Mouse (Mus musculus) granulocyte monocyte progenitor cell, adult 5-6 weeks (primary cell): ENCODE results near the gene Rbl2. TPM values are rescaled to one million over a fixed set of nuclear protein-coding genes. Genes with fewer than 3 reads are reported as not detected.

Experiments used
- ATAC-seq: replicated peaks from 2 replicates; pipeline ENCODE4 v1.8.0; 2016; ENCODE audit warnings: mild to moderate bottlenecking, moderate TSS enrichment, inconsistent platforms; ENCODE audit not compliant: poor library complexity, severe bottlenecking
- total RNA-seq, 2 experiments: library from RNA; stranded (forward) in 1 of 2; stranded (reverse) in 1 of 2; fragments of 200-712, 200-1000 nt in 1 of 2; fragments of >200 nt in 1 of 2; fragmentation: Nextera tagmentation in 1 of 2; gene quantifications; 2 replicates each; pipeline ENCODE4 v1.2.3; 2014 to 2017

Rbl2 gene
- 29.3 and 58.5 TPM in 2 replicates for total RNA-seq (2014; fragmentation: Nextera tagmentation)
- total RNA-seq (2017): 49.2 and 60.7 TPM in 2 replicates

DNA sequence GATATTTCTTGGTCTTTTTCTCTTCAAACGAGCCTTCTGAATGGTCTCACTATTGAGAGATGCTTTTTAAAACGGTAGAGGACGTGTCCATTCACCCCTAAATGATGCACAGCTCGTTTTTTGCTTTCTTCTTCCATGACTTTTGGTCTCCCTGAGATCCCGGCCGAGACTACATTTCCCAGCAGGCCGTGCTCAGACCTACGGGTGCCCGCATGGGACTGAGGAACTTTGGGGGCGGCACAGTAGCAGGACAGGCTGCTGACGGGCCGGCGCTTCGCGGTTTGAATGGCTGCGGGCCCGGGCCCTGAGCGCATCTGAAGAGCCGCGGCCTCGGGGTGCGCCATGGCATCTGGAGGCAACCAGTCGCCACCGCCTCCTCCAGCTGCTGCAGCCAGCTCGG lies at the start of gene Rbl2:
Gene Rbl2 (plus strand): TSS at position 224 of the 400 bp plus-strand sequence.
- peak; percentile 87 for ATAC-seq

DNA sequence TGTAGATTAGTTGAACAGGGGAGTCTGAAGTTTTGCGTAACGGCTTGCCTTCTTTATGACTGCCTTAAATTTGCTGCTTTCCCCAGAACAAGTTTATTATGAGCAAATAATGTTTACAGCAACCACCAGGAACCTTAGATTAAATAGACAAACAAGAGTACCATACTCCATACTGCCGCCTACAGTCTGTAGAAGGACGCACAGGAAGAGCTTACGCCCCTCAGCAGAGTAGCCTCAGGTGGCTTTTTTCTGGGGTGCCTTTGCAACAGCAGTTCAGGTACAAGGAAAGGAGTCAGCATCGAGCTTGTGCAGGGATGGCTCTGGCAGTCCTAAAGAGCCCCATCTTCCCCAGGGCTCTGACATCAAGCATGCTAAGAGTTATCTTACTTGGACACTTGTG lies 35.4 kb upstream of the Rbl2 start:
- ATAC-seq: no peak

DNA sequence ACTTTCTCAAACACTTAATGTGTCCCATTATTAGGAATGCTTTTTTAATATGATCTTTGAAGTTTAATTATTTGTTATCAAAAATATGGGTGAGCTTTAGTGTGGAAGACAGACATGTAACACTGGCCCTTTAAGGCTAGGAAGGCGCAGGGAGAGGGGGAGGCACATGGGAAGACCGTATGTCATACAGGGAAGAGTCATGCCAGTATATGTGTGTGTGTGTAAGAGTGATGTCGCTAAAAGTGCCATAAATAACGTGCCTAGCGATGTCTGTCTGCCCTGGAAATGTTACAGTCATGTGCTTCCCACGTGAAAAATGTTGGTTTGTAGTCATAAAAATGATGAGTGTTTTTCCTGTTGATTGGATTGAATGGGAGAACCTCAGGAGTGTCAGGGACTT lies 33.0 kb upstream of the Rbl2 start:
- ATAC-seq: no peak

DNA sequence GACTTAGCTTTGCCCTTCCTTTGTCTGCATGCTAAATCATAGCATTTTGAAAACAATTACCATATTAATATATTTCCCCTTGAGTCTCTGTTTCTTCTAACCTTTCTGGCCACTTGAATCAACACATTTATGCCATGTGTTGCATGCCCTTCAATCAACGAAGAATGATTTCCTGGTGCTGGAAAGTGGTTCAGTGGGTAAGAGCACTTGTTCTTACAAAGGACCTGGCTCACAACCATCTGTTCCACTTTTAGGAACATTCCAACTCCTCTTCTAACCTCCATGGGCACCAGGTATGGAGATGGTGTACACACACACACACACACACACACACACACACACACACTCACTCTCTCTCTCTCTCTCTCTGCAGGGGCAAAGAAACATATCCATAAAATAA lies 31.2 kb upstream of the Rbl2 start:
- ATAC-seq: no peak

DNA sequence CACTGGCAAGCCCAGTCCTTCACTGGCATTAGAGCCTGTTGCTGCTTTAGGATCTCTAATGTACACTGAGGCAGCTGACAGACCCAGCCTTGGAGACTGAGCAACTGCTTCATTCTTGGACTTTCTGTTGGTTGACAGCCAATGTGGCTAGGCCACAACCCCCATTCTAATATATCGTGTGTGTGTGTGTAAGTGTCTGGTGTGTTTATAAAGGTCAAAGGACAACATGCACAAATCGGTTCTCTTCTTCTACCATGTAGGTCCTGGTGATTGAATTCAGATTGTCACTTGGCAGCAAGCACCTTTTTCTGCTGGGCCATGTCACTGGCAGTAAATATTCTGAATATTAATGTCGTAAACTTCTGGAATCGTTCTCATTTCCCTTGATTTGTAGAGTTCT lies 23.5 kb upstream of the Rbl2 start:
- ATAC-seq: no peak

DNA sequence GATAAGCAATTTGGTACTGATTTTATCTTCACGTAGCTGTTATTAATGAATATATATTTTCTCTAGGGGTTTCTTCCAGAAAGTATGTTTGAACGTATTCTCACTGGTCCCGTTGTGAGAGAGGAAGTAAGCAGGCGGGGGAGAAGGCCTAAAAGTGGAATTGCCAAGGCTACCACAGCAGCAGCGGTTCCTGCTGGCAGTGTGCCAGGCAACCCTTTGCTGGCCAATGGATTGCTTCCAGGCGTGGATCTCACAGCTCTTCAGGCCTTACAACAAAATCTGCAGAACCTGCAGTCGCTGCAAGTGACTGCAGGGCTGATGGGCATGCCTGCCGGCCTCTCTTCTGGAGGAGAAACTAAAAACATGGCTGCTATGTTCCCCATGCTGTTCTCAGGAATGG lies 18.8 kb upstream of the Rbl2 start:
- peak; percentile 94 for ATAC-seq

DNA sequence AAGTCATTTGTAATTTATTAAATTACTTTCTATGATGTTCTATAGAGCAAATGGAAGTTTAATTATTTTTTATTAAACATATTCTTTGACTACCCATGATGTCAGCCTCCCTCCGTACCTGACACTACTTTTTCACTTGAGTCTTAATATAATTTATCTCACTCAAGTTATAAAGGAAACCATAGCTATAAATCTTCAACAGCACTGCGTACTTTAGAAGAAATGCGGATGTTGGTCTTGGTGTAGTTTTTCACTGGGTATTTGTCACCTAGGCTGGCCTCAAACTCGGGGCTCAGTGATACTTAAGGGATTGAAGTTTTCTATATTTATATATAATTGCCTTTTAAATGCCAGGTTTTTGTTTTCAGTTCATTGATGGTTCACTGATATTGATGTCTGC lies 15.4 kb upstream of the Rbl2 start:
- ATAC-seq: no peak

DNA sequence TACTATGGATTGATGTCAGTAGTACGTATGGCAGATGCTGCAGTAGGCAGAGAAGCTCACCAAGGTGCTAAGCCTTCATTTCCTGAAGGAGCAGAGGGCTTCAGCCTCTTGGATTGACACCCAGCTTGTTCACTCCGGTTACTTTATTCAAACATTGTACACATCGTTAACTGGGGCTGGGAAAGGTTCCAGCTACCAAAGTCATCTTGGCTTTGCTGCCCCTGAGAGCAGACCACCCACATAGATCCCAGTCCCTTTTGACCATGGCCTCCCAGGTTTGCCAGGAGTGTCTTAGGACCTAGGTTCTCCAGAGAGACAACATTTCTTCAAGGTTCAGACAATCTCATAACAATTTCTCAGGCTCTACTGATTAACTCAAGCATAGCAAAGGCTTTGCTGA lies 13.0 kb upstream of the Rbl2 start:
- no peak for ATAC-seq

DNA sequence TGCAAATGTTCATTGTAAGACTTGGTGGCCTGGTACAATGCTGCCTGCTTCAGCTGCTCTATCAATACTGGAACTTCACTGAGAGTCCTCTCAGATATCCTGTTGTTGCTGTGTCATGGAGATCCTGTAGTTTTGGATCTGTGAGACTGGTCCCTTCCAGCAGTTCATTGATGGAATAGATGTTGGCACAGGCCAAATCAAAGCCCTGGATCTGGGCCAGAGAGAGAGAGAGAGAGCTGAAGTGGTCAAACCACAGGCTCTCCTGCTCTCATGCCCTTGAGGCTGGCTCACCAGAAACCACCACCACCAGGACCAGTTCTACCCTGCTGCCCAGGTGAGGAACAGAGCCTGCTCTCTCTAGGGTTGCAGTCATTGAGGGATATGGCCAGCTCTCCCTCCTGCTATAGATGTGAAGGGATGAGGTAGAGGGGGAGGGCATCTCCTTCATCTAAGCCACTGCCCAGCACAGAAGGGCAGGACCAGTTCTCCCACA lies 10.7 kb upstream of the Rbl2 start:
- ATAC-seq: 0 out of 2 replicates have a peak, but pooled peaks have one; percentile 2

DNA sequence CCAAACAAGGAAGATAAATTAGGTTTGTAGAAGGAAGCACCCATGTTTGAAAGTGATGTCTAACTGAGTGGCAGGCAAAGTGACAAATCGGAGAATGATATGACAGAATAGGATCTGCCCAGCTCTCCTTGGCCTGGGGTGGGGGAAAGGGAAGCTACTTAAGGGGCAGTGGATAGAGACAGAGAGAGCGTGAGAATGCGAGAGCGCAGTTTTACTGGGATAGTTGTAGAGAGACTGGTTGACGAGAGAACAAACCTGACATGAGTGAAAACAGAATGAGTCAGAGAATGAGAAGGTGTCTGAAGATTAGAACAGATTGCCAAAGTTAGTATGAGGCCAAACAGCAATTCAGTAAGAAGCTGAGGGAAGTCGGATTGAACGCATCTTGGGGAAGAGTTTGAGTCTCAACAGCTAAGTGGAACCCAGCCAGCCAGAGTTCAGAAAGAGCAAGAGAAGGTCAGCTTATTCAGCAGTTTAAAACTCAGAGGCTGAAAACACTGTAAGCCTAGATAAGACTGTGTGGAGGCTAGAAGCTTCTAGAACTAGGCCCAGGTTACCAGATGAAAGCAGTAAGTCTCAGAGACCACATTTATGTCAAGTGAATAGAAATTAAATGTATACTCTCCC lies 9.9 kb upstream of the Rbl2 start:
- ATAC-seq: no peak

DNA sequence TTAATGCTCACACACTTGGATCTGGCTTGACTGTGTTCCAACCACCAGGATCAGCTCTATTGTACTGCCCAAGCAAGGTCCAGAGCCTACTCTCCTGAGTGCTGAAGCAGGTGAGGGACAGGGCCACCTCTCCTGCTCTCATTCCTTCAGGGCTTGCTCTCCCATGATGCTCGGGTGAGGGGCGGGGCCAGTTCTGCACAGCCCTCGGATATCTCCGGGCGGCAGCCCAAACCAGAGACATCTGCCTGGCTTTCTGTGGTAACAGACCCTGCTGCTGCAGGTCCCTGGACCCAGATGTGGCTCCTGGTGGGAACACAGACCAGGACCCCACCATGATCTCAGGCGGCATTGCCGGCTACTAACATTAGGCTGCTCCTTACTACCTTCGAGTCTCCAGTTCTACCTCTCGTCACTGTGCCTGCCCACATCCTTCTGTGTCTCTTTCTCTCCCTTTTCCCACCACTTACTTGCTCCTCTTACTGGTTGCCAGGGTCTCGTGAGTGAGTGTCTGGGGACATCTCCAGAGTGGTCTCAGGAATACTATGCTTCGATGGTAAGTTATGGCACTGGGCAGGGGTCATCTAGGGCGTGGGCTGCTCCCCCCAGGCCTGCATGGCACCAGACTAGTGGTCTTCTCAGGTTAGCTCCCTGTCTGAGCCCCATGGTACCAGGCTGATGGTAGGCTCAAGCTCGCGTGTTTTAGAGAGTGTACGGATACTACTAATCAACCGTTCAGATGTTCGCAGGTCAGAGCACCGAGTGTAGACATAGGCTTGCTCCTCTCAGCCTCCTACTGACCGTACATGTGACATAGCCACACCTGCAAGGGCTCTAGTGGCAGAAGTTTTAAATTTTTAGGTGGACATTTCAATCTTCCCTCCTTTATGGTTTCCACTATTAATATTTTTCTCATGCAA lies 9.0 kb upstream of the Rbl2 start:
- ATAC-seq: peak; percentile 34; the same call in 1 of the 2 replicates

DNA sequence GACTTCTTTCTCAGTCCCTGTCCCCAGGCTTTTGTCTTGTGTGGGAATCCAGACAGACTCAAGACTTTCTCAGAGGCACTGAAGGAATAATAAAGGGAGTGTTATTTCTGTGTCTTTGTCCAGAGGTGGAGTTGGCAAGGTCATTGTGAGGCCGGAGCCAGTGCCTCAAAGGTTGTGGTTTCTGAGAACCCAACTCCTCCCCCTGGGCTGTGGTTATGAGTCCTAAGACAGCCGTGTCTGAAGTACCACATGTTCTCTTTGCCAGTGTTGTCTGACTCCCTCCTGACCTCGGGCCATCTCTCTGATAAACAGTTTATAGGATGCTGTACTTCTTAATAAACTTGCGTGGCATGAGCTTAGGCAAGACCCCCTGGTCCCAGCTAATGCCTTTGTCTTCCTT lies 4.7 kb upstream of the Rbl2 start:
- peak; percentile 48 for ATAC-seq

DNA sequence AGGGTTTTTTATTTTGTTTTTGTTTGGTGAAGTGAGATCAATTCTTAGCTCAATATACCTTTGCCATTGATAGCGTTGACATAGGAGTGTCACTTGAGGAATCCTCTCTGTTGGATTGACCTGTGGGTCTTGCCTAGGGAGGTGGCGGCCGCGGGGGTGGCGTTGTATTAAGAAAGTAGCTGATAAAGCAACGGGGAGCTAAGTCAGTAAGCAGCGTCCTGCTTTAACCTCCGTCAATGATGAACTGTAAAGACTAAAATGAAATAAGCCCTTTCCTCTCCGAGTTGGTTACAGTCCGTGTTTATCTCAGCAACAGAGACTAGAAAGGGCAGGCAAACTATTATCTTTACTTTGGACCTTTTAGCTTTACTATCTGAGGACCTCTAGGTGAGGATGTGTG lies 450 bp upstream of the Rbl2 start:
- ATAC-seq: no peak

DNA sequence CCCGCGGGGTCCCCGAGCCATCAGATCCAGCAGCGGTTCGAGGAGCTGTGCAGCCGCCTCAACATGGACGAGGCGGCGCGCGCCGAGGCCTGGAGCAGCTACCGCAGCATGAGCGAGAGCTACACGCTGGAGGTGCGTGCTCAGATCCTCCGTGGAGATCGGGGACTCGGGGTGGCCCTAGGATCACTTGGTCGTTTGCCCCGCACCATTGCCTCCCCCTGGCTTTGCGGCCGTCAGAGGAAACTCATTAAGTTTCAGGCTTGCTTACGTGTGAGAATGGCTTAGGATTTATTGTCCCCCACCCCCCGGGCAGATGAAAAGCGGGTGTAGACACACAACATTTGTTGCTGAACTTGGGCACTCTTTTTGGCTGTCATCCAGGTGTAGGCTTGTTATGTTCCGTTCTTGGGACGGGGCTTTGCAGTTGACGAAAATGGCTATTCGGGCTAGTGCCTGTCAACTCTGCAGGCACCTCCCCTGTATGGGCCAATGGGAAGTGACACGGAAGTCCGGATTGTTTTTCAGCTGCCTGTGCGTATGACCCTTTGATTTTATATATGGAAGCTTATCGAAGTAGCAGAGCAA lies 510 bp downstream of the Rbl2 start:
- peak; percentile 85 for ATAC-seq

DNA sequence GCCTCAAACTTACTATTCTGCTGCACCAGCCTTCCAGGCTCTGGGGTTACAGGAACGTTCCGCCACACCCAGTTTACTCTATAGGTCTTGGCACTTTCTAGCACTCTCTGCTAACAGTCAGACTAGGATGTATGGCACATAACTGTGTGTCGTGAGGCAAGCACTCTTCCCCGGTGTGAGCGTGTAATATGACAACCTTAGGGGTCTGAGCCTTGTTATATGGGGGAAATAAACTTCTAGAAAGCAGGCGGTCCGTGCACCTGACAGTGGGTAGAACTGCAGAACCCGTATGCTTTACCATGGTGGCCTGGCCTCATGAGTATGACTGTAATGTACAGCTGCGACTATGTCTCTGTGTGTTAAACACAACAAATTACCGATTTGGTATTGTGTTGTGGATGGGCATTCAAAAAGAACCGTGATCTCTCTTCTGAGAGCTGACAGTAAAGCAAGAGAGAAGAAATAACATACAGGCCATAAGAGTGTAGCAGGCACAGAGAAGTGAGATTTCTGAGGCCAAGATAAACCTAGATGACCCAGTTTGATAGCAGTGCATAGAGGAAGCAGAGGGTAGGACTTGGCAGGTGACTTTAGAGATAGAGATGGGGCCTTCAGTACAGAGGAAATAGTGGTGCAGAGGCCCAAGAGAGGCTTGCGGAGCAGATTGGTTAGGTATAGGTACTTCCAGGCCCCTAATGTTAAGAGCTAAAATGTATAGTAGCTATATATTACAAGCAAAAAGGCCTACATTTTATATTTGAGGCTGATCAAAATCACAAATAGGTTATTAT lies 7.4 kb downstream of the Rbl2 start:
- ATAC-seq: no peak; the same call in 1 of the 2 replicates

DNA sequence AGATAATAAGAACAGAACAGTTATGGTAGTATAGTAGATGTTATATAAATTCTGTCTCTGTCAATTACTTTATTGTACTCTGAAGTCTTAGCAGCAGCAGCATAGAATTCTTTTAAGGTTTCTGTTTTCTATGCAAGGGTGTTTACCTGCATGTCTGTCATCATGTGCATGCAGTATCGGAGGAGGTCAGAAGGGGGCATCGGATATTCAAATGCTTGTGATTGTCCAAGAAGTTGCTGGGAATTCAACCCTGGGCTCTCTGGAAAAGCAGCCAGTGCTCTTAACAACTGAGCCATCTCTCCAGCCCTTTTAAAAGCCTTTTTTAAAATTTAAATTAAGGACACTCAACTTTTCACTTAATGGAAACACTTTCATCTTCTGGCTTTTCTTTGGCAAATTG lies 9.8 kb downstream of the Rbl2 start:
- no peak for ATAC-seq

DNA sequence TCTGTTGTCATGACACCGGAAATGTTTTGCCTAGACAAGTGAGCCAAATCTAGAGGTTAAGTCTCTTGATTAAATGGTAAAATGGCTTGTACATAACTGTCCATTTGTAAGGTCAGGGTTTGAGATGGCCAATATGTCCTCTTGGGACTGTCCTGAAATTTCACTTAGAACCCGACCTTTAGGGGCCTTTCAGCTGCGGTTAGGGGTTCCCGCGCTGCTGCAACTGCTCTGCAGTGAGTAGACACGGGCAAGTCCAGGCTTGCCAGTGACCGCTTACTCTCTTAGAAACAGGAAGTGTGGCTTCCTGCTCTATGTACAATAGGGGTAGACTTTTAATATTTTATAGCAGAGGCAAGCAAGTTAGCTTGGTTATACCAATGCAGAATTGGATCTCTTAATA lies 12.1 kb downstream of the Rbl2 start:
- ATAC-seq: peak; percentile 92

DNA sequence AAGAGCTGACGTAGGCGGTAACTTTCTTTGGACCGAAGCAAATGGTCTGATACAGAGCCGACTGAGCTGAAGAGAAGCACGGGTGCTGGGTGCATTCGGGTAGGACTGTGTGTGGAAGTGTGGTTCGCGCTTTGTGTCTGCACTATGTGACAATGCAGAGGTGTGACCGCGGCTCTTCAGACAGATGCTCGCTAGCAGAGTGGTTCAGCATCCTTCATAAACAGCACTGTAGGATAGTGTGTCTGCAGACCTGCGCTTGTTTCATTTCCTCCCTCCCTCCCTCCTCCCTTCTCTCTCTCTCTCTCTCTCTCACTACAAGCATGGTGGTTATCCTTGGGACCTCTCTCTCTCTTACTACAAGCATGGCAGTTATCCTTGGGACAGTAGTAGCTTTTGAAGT lies 12.6 kb downstream of the Rbl2 start:
- ATAC-seq: peak; percentile 54

DNA sequence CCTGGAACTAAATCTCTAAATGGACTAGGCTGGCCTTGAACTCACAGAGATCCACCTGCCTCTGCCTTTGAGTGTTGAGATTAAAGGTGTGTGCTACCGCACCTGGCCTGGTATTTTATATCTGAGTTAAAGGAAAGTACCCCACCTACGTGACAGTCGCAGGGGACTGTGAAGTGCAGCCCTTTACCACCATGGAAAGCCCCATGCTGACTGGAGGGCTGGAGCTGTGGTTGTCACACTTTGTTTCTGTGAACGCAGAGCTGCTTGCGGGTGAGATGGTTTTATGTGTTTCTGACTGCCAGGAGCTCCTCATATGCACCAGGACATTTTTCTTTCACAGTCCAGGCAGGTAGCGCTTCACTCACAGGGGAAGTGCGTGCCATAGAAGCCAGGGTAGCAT lies 18.6 kb downstream of the Rbl2 start:
- ATAC-seq: no peak

DNA sequence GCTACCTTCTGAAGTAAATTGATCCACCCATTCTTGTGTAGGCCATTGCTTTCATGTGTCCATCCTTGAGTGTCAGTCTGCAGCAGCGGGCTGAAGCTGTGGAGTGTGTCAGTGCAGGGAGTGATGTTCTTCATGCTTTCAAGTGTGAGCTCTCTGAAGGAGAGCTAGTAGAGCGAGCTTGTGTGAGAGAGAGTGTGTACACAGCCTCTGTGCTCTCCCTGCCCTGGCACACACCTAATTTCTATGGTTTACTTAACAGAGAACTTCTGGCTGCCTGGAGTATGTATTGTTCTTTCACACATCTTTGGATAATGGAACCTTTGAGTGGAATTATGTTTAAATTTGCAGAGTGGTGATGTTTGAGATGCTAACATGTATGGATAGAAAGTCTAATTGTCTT lies 19.7 kb downstream of the Rbl2 start:
- ATAC-seq: no peak
